Mouse (Mus musculus): ENCODE results near the gene Cpne1. TPM values are rescaled to one million over a fixed set of nuclear protein-coding genes. Genes with fewer than 3 reads are reported as not detected.

The Cpne1 gene
- polyA plus RNA-seq, 1 experiment = 51.2 TPM

DNA sequence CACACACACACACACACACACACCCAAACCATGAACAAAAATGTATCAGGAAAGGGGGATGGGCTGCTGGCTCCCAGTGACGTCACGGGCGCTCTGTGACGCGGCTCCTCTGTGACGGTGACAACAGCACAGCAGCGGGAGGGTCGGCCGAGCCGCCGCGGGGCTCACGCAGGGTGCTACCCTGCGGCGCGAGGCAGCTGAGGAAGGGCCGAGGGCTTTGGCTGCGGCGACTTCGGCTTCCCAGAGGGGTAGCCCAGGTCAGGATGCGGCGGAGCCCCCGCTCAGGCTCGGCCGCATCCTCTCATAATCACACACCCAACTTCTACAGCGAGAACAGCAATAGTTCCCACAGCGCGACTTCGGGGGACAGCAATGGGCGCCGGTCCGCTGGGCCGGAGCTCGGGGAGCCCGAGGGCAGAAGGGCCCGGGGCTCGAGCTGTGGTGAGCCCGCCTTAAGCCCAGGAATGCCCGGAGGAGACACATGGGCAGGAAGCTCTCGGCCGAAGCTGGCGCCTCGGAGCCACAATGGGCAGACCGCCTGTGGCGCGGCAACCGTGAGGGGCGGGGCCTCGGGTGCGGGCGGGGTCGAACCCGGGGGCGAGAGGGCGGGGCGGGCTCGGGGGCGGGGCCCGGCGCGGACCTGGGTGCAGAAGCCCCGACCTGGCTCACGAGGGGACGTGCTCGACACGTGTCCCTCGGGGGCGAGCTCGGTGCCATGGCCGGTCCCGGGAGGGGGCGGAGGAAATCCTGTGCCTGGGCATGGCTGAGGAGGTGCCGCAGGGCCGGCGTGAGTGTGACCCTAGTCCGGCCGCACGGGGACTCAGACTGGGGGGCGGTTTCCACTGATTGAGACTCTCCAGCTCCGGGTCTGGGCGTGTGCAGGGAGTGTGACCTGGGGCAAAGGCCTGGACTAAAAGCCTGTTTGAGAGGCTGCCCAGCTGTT is 46.4 kb downstream of the Cpne1 start, which contains the start of gene Spag4:
Spag4 (plus strand) TSS at position 77 of the 943 bp plus-strand sequence.
- no peaks in the 10 kb centered on the region; the same call in 1 of the 2 replicates for H3K27me3 ChIP-seq (ENCODE audit: control insufficient read depth, insufficient read depth, low read length)
- H3K4me3 ChIP-seq (ENCODE audit: low read depth, low read length) = peak within 1 kb of the TSS; percentile 81
- no peak within 1 kb of the TSS for H3K27ac ChIP-seq (ENCODE audit: insufficient read depth, low read depth, low read length)
- H3K36me3 ChIP-seq (ENCODE audit: control insufficient read depth, insufficient read depth, low read length) = no peaks in the 10 kb centered on the region; the same call in 1 of the 2 replicates
- peaks cover 6% of the 10 kb centered on the region for H3K4me1 ChIP-seq (ENCODE audit: control insufficient read depth, insufficient read depth, insufficient read length, low read length)
- TF ChIP-seq POLR2A (IDR thresholded peaks at IDR 0.05; ENCODE audit: low read depth, low read length) (no peak), CTCF (IDR thresholded peaks at IDR 0.05; ENCODE audit: extremely low read depth, insufficient read length, insufficient replicate concordance, low read depth, low read length) (no peak)
- WGBS = under 1% methylated on average over 81 of the region's 81 CpGs

DNA sequence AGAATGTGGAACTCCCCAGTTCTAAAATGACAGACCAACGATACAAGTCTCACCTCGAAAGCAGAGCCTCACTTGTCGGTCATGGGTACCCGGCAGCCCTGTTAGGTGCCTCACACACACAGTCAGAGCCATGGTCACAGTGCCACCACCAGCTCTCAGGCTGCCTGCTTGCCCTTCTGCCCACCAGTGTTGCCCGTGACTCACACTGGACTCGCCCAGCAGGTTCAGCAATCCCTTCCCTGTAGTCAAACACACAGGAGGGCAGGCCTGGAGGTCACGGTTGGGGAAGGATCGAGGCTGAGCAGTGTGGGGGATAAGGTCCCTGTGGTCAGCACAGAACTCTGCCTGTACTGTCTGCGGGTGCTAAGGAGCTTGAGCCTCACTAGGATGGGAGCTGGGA is 58.9 kb downstream of the Cpne1 start, which contains the start of gene Fer1l4:
Fer1l4 (minus strand) TSS at position 132 of the 400 bp plus-strand sequence.
- Histone ChIP-seq H3K4me1 (ENCODE audit: control insufficient read depth, insufficient read depth, insufficient read length, low read length) (peaks cover 6% of the 10 kb centered on the region), H3K4me3 (ENCODE audit: low read depth, low read length) (no peak within 1 kb of the TSS), H3K36me3 (ENCODE audit: control insufficient read depth, insufficient read depth, low read length) (no peaks in the 10 kb centered on the region), H3K27me3 (ENCODE audit: control insufficient read depth, insufficient read depth, low read length) (no peaks in the 10 kb centered on the region), H3K27ac (ENCODE audit: insufficient read depth, low read depth, low read length) (no peak within 1 kb of the TSS)
- no peak for TF ChIP-seq POLR2A (IDR thresholded peaks at IDR 0.05; ENCODE audit: low read depth, low read length)
- no peak for TF ChIP-seq CTCF (IDR thresholded peaks at IDR 0.05; ENCODE audit: extremely low read depth, insufficient read length, insufficient replicate concordance, low read depth, low read length)
- WGBS = 49% methylated on average over 9 of the region's 9 CpGs

- whole genome bisulfite sequencing = 11% methylated on average over 19 of the region's 19 CpGs
- no peaks in the 10 kb centered on the region for H3K36me3 ChIP-seq (ENCODE audit: control insufficient read depth, insufficient read depth, low read length)
- no peaks in the 10 kb centered on the region for H3K27me3 ChIP-seq (ENCODE audit: control insufficient read depth, insufficient read depth, low read length)
- TF ChIP-seq CTCF (IDR thresholded peaks at IDR 0.05; ENCODE audit: extremely low read depth, insufficient read length, insufficient replicate concordance, low read depth, low read length) = no peak
- TF ChIP-seq POLR2A (IDR thresholded peaks at IDR 0.05; ENCODE audit: low read depth, low read length) = no peak
- peak overlapping the region; percentile 7 for H3K4me3 ChIP-seq (ENCODE audit: low read depth, low read length)
- H3K27ac ChIP-seq (ENCODE audit: insufficient read depth, low read depth, low read length) = no peak overlapping the region
- peaks cover 6% of the 10 kb centered on the region for H3K4me1 ChIP-seq (ENCODE audit: control insufficient read depth, insufficient read depth, insufficient read length, low read length)
Observed at GRCm38 (mm10) chr2:156047929-156048328, 63.8 kb downstream of the Cpne1 start.

GRCm38 (mm10) chr2:156042903-156043302 is 68.9 kb downstream of the Cpne1 start:
- Histone ChIP-seq H3K4me1 (ENCODE audit: control insufficient read depth, insufficient read depth, insufficient read length, low read length) (no peaks in the 10 kb centered on the region; the same call in 1 of the 2 replicates), H3K4me3 (ENCODE audit: low read depth, low read length) (no peak overlapping the region), H3K27ac (ENCODE audit: insufficient read depth, low read depth, low read length) (no peak overlapping the region), H3K27me3 (ENCODE audit: control insufficient read depth, insufficient read depth, low read length) (no peaks in the 10 kb centered on the region), H3K36me3 (ENCODE audit: control insufficient read depth, insufficient read depth, low read length) (no peaks in the 10 kb centered on the region)
- TF ChIP-seq CTCF (IDR thresholded peaks at IDR 0.05; ENCODE audit: extremely low read depth, insufficient read length, insufficient replicate concordance, low read depth, low read length) (no peak), POLR2A (IDR thresholded peaks at IDR 0.05; ENCODE audit: low read depth, low read length) (no peak)
- WGBS = 77% methylated on average over 8 of the region's 8 CpGs

- no peak for TF ChIP-seq POLR2A (IDR thresholded peaks at IDR 0.05; ENCODE audit: low read depth, low read length)
- no peak for TF ChIP-seq CTCF (IDR thresholded peaks at IDR 0.05; ENCODE audit: extremely low read depth, insufficient read length, insufficient replicate concordance, low read depth, low read length)
- Histone ChIP-seq H3K4me1 (ENCODE audit: control insufficient read depth, insufficient read depth, insufficient read length, low read length) (no peaks in the 10 kb centered on the region), H3K36me3 (ENCODE audit: control insufficient read depth, insufficient read depth, low read length) (no peaks in the 10 kb centered on the region), H3K27me3 (ENCODE audit: control insufficient read depth, insufficient read depth, low read length) (no peaks in the 10 kb centered on the region), H3K4me3 (ENCODE audit: low read depth, low read length) (no peak overlapping the region), H3K27ac (ENCODE audit: insufficient read depth, low read depth, low read length) (no peak overlapping the region)
- WGBS = 51% methylated on average over 3 of the region's 3 CpGs
Observed at GRCm38 (mm10) chr2:156039390-156039789, 72.4 kb downstream of the Cpne1 start.

GRCm38 (mm10) chr2:156025482-156025881 is 86.3 kb downstream of the Cpne1 start:
- H3K4me1 ChIP-seq (ENCODE audit: control insufficient read depth, insufficient read depth, insufficient read length, low read length) = peaks cover 3% of the 10 kb centered on the region; the same call in 1 of the 2 replicates
- TF ChIP-seq POLR2A (IDR thresholded peaks at IDR 0.05; ENCODE audit: low read depth, low read length) = no peak
- no peak for TF ChIP-seq CTCF (IDR thresholded peaks at IDR 0.05; ENCODE audit: extremely low read depth, insufficient read length, insufficient replicate concordance, low read depth, low read length)
- no peak overlapping the region for H3K27ac ChIP-seq (ENCODE audit: insufficient read depth, low read depth, low read length)
- no peaks in the 10 kb centered on the region for H3K27me3 ChIP-seq (ENCODE audit: control insufficient read depth, insufficient read depth, low read length)
- no peaks in the 10 kb centered on the region for H3K36me3 ChIP-seq (ENCODE audit: control insufficient read depth, insufficient read depth, low read length)
- no peak overlapping the region for H3K4me3 ChIP-seq (ENCODE audit: low read depth, low read length)

Other genes starting within 250 kb of the Cpne1 start
- gene Uqcc1, start 181.7 kb downstream of the Cpne1 start, polyA plus RNA-seq (2012; rRNA removed) = 9.0 and 9.6 TPM in 2 replicates
- gene Gm15557, start 171.2 kb downstream of the Cpne1 start, polyA plus RNA-seq (2012; rRNA removed) = not detected in 2 replicates
- not detected in 2 replicates for gene Gdf5, start 166.6 kb downstream of the Cpne1 start, polyA plus RNA-seq (2012; rRNA removed)
- 4.1 and 8.7 TPM in 2 replicates for gene Cep250, start 155.5 kb downstream of the Cpne1 start, polyA plus RNA-seq (2012; rRNA removed)
- gene 6430550D23Rik, start 104.0 kb downstream of the Cpne1 start, polyA plus RNA-seq (2012; rRNA removed) = 0.38 and 0.87 TPM in 2 replicates
- 221 and 444 TPM in 2 replicates for gene Ergic3, start 103.9 kb downstream of the Cpne1 start, polyA plus RNA-seq (2012; rRNA removed)
- 0.14 and 11.5 TPM in 2 replicates for gene Fer1l4, start 59.0 kb downstream of the Cpne1 start, polyA plus RNA-seq (2012; rRNA removed)
- gene Spag4, start 46.8 kb downstream of the Cpne1 start, polyA plus RNA-seq (2012; rRNA removed) = 0.30 and 0.49 TPM in 2 replicates
- 3.6 and 10.6 TPM in 2 replicates for gene Rbm12, start within 50 bp of the Cpne1 start, polyA plus RNA-seq (2012; rRNA removed)
- gene Gm28036, start 15.1 kb upstream of the Cpne1 start, polyA plus RNA-seq (2012; rRNA removed) = 0.42 and 0.74 TPM in 2 replicates
- gene Romo1, start 32.1 kb upstream of the Cpne1 start, polyA plus RNA-seq (2012; rRNA removed) = 162 and 200 TPM in 2 replicates
- 32.2 and 40.3 TPM in 2 replicates for gene Nfs1, start 32.2 kb upstream of the Cpne1 start, polyA plus RNA-seq (2012; rRNA removed)
- 35.4 and 49.5 TPM in 2 replicates for gene Rbm39, start 68.3 kb upstream of the Cpne1 start, polyA plus RNA-seq (2012; rRNA removed)
- 3.0 and 7.1 TPM in 2 replicates for gene Phf20, start 84.5 kb upstream of the Cpne1 start, polyA plus RNA-seq (2012; rRNA removed)
- gene Cnbd2, start 200.3 kb upstream of the Cpne1 start, polyA plus RNA-seq (2012; rRNA removed) = 0.19 and 0.48 TPM in 2 replicates
- 234 and 518 TPM in 2 replicates for gene Scand1, start 200.7 kb upstream of the Cpne1 start, polyA plus RNA-seq (2012; rRNA removed)

All from small intestine, adult 2 months (tissue).